Mouse (Mus musculus) heart, adult 8-10 months (tissue): Measurements from ENCODE around the gene Celsr1. TPM values are rescaled to one million over a fixed set of nuclear protein-coding genes. Genes with fewer than 3 reads are reported as not detected.

ENCODE experiments used
- DNase-seq: peaks from one replicate; pipeline ENCODE4 v3.0.0; 2022; ENCODE audit warnings: low spot score
- total RNA-seq, 4 experiments: library from RNA; stranded (reverse); gene quantifications; 2 replicates each; pipeline ENCODE4 v1.2.4; 2022

Gene Celsr1
- 1 to 10 TPM; 3.2 to 7.3 (median 4.5) TPM for total RNA-seq

DNA sequence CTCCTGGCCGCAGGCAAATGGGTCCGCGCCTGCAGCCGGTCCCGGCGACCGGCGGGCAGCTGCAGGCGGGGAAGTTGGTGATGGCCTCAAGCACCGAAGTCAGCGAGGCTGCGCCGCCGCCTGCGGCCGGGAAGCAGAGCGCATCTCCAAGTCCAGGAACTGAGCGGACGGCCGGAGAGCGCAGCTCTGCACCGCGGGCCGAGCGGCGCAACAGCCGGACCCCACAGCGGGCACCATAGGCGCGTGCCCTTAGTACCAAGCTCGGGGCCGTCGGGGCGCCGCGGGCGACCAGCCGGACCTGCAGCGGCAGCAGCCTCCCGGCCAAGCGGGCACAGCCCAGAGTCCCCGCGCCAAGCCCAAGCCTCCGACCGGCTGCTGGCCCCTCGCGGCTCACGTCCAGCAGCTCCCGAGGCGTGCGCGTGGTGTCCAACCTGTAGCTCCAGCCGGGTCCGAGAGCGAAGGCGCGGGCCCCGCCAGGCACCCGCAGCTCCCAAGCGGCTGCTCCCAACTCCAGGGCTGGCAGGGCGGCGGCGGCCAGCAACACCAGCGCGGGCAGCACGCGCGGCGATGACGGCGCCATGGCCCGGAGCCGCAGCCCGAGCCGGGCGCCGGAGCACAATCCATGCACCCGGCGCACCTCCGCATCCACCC lies at the start of gene Celsr1:
Gene Celsr1 (minus strand): TSS at position 587 of the 651 bp plus-strand sequence.
- DNase-seq: no peak

DNA sequence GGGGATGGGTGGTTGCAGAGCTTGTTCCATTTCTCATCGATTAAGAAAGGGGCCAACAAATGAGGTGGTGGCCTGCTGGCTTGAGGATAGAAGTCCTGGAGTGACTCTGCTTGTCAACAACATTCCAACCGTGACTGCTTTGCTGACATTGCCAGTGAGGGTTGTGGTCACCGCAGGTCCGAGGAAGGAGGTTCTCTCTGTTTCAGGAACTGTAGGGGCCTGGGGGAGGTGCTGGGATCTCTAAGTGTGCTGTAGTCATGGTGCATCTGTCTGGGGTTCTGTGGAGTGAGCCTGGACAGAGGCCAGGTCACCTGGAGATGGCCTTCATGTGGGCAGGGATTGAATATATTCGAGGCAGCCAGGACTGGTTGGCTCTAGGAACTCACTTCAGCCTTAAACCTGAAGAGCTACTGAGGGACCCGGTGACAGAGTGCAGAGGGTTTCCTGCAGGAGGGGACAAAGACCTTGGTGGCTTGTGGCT lies 49.7 kb upstream of the Celsr1 start:
- DNase-seq: no peak

- DNase-seq: no peak
Observed at GRCm38 (mm10) chr15:86082551-86082961, 49.0 kb upstream of the Celsr1 start.

DNA sequence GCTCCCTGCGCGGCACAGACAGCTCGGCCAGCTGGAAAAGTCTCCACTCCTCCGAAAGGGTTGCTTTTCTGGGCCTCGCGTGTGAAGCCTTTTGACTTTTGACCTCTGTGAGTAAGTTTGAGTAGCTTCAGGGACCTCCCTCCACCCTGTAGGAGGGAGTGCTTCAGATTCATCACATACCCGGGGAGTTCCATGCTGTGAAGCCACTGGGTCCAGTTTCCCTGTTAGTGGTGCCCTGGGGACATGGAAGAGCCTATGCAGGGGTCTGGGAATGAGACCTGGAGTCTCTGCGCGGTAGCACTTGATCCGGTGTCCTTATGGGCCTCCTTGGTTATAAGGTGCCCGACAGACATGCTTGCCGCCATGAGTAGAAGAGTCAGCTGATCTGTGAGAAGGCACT lies 48.1 kb upstream of the Celsr1 start:
- no peak for DNase-seq

DNA sequence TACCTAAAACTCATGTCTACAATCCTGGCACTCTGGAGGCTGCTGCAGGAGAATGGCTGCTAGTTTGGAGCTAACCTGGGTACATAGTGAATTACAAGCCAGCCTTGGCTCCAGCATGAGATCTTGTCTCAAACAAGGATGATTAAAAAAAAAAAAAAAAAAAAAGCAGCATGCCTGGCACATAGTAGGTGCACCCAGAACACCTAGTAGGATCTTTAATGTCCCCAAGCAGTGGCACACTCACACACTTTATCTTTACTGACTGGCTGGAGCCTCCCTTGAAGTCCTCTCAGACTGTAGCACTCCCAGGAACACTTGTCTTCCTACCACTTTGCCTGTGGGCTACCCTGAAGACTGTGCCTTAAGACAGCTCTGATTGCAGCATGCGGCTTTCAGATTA lies 46.8 kb upstream of the Celsr1 start:
- no peak for DNase-seq

- DNase-seq: peak; percentile 68
Observed at GRCm38 (mm10) chr15:86079876-86080275, 46.3 kb upstream of the Celsr1 start.

- DNase-seq: no peak
Observed at GRCm38 (mm10) chr15:86079467-86079866, 45.9 kb upstream of the Celsr1 start.

DNA sequence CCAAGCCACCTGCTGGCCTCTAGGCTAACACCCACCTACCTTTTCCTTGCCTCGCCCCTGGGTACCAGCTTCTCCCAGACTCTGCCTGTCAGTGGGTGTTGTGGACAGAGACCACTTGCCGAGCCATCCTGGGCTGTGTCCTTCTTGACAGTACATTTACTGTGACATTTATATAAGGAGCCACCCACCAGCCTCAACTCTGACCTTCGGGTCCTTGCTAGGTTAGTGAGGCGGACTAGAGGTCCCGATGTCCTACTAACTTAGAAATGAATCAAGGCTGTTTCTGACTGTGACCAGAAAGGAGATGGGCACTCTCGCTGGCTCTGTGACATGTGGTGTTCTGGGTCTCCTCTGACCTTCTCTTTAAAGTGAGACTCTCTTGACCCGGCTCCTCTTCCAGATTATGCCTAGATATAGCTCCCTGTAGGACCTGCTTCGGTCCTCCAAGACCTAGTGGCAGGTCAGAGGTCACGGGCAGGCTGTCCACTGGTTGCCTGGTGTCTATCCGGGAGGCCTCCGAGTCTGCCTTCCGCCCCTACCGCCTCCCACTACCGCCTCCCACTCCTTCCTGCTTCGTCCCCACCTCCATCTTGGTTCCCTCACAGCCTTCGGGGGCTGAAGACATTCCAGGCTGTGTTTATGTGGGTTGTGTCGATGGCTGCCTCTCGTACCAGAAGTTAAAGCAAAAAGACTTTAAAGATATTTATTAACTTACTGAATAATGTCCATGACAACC lies 45.1 kb upstream of the Celsr1 start:
- no peak for DNase-seq

DNA sequence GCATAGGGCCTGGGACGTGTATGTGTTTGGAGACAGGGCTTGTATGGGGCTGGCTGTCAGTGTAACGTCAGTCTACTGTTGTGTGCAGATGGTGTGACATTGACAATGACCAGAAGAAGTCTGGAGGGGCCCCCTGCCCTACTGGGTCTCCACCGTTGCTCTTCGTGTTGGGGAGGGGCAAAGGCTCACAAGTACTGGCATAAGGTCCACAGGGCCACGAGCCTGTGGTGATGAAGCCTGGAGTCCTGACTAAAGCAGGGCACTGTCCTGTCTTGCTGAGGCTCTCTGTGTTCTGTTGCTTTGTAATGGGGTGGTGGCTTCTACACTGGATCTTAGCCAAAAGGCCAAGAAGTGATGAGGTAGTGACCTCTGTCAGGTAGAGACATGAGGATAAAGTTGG lies 44.4 kb upstream of the Celsr1 start:
- DNase-seq: no peak

- DNase-seq: no peak
Observed at GRCm38 (mm10) chr15:86076378-86076777, 42.8 kb upstream of the Celsr1 start.

- DNase-seq: no peak
Observed at GRCm38 (mm10) chr15:86076048-86076315, 42.4 kb upstream of the Celsr1 start.

GRCm38 (mm10) chr15:86075305-86076047 lies 41.9 kb upstream of the Celsr1 start:
- DNase-seq: no peak

DNA sequence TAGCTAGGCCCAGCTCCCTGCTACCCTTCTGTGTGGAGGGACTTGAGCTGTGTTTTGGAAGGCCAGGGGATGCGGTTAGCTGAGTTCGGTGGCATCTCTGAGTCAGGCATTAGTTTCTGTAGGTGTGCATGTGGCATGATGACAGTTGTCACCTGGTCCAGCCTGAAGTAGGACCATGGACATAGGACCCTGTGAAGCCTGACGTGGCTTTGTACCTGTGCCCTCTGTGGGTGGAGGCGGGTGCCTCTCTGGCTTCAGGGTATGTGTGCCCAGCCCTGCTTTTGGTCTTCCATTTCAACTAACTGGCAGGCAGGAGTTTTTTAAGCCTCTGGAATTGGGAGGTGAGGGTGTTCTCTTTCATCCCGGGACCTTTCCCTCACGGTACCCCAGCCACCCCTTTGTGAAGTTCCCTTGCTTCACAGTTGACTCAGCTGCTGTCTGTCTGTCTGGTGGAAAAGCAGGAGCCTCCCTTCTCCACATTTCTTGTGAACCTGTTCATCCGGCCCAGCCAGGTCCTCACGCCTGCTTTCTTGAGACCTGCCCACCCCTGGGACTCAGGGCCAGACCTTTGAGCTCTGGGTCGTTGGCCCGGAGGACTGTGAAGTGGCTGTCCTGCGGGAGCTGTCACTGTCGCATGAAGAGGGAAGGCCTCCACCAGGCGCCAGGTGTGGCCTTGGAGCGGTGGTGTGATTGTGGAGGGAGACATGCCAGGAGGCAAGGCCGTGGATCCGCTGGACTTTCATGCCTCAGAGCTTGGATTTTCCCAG lies 40.8 kb upstream of the Celsr1 start:
- no peak for DNase-seq

GRCm38 (mm10) chr15:86071166-86071565 lies 37.6 kb upstream of the Celsr1 start:
- no peak for DNase-seq

- no peak for DNase-seq
Observed at GRCm38 (mm10) chr15:86070368-86070767, 36.8 kb upstream of the Celsr1 start.

GRCm38 (mm10) chr15:86069011-86069791 lies 35.6 kb upstream of the Celsr1 start:
- DNase-seq: no peak

DNA sequence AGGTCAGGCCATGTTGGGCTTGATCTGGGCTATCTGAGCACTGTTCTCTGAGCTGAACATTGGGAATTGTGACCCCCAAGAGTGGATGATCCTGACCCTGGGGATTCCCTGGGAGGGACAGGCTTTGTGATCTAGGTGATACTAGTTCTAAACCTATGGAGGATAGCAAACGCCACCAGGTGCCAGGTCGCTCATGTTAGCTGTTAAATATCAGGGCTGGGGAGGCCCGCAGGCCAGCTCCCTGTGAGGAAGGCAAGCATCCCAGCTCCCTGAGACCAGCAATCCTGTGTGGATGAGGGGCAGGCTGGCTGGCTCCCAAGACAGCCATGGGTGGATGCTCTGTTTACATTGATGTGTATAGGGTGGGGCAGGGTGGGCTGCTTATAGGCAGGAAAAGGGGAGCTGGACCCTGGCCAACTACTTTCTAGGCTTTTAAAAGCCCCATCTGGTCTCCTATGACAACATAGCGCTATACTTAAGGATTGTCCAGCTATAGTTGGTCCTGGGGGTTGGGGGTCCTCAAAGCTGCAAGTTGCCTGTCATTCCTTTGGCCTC lies 34.4 kb upstream of the Celsr1 start:
- no peak for DNase-seq

DNA sequence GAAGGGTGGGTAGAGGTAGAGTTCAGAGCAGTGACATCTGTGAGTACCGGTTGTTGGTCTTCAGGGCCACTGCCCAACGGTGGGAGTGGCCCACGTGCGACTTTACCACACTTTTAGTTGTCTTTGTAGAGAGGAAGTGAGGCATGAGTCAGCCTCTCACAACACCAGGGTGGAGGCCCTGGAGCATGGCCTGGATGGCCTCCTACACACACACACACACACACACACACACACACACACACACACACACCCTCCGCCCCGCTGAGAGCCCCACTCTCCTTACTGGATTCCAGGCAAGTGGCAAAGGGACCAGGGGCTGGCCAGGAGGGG lies 34.0 kb upstream of the Celsr1 start:
- DNase-seq: no peak

- DNase-seq: no peak
Observed at GRCm38 (mm10) chr15:86066836-86067580, 33.4 kb upstream of the Celsr1 start.

DNA sequence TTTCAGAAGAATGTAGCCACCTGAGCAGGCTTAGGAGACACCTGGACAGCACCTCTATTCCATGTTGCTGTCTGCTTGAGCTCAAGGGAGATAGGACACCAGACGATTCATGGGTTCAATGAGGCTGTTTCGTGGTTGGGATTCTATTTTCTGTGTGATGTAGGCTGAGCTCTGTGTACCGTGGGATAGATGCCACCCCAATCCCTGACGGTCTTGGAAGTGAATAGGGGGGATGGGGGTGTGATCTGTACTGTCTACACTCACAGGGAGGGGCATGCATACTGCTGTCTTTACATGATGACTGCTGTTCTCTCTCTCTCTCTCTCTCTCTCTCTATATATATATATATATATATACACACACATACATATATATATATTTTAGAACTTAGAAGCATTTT lies 31.8 kb upstream of the Celsr1 start:
- no peak for DNase-seq
